Mouse (Mus musculus): ENCODE measurements around the gene Abhd13. TPM values are rescaled to one million over a fixed set of nuclear protein-coding genes. Genes with fewer than 3 reads are reported as not detected.

Abhd13 gene
- polyA plus RNA-seq, 1 experiment from 2014 or later, result 21.3 TPM

DNA sequence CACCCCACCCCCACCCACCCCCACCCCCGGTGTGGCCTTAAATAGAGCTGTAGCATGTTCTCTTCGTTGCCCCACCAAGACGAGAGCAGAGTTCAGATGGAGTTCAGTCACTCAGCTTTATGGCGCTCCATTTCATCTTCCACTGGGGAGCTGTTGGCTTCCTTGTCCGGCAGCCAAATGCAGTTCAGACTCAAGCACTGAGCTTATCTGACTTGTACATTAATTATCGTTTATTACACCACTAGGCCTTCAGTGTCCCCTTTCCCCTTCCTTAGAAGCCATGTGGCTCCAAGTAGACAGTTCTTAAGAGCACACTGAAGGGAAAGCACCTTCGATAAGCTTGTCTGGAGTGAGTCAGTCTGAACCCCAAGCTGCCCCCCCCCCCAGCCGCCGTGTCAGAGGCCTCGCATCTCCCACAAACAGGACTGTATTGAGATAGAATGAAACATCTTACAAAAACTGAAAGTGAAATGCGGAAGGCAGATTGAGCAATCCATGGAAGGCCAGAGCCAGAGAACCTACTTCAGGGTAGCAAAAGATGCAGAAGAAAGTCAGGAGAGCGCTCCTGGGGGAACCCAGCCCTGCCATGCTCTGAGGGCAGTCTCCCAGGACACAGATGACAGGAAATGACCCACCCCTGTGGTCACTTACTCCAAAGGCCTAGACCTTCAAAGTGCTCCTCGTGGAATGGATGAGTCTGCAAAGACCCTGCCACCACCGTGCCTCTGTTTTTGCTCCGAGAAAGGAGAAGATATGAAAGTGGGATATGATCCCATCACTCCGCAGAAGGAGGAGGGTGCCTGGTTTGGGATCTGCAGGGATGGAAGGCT is 28.9 kb downstream of the Abhd13 start, which contains the start of gene Tnfsf13b:
TSS of gene Tnfsf13b (plus strand) at position 312 of the 830 bp plus-strand sequence.
- Histone ChIP-seq H3K4me3 (ENCODE audit: low read depth, low read length) (peak within 1 kb of the TSS; percentile 30), H3K9ac (replicated peaks; ENCODE audit: low read depth, low read length) (0 out of 2 replicates have a peak within 1 kb of the TSS, but pooled peaks have one; percentile 28), H3K4me1 (ENCODE audit: control insufficient read depth, insufficient read depth, low read length) (no peaks in the 10 kb centered on the region), H3K4me2 (replicated peaks; ENCODE audit: low read depth, low read length) (peak within 1 kb of the TSS; percentile 73), H3K27me3 (ENCODE audit: control insufficient read depth, insufficient read depth, low read length) (no peaks in the 10 kb centered on the region), H3K36me3 (ENCODE audit: control insufficient read depth, insufficient read depth, low read length) (no peaks in the 10 kb centered on the region), H3K9me3 (ENCODE audit: control insufficient read depth, low read depth, low read length) (no peaks in the 10 kb centered on the region), H3K27ac (ENCODE audit: low read length) (no peak within 1 kb of the TSS)
- peak; percentile 46; the same call in 1 of the 2 replicates for ATAC-seq (ENCODE audit: insufficient number of reproducible peaks, insufficient read depth, low FRiP score, low read depth)
- 57% methylated on average over 16 of the region's 16 CpGs for WGBS

DNA sequence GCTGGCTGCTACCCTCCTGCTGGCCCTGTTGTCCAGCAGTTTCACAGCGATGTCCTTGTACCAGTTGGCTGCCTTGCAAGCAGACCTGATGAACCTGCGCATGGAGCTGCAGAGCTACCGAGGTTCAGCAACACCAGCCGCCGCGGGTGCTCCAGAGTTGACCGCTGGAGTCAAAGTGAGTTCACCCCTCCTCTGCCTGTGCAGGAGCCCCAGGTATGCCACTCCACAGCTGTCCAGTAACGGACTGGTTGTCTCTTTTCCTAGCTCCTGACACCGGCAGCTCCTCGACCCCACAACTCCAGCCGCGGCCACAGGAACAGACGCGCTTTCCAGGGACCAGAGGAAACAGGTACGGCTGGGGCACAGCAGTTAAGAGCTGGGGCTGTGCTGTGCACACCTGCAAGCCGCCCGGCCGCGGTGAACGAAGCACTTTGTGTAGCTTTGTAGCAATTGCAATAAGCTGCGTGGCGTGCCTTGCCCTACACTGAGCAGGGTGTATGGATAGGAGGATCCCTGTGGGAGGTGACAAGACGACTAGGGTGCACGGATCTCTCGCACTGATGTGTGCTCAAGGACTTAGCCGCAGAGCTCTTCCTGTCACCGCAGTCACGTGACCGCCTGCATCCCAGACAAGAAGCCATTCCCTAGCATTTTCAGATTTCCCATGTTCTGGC is 29.6 kb downstream of the Abhd13 start:
- H3K4me3 ChIP-seq (ENCODE audit: low read depth, low read length), result peak overlapping the region; percentile 30
- 5% methylated on average over 29 of the region's 29 CpGs for WGBS
- H3K27ac ChIP-seq (ENCODE audit: low read length), result no peak overlapping the region
- H3K4me2 ChIP-seq (replicated peaks; ENCODE audit: low read depth, low read length), result peak overlapping the region; percentile 73
- peak; percentile 53; the same call in 1 of the 2 replicates for ATAC-seq (ENCODE audit: insufficient number of reproducible peaks, insufficient read depth, low FRiP score, low read depth)
- no peaks in the 10 kb centered on the region for H3K36me3 ChIP-seq (ENCODE audit: control insufficient read depth, insufficient read depth, low read length)
- 0 out of 2 replicates have a peak overlapping the region, but pooled peaks have one; percentile 28 for H3K9ac ChIP-seq (replicated peaks; ENCODE audit: low read depth, low read length)
- H3K27me3 ChIP-seq (ENCODE audit: control insufficient read depth, insufficient read depth, low read length), result no peaks in the 10 kb centered on the region
- no peaks in the 10 kb centered on the region for H3K4me1 ChIP-seq (ENCODE audit: control insufficient read depth, insufficient read depth, low read length)
- H3K9me3 ChIP-seq (ENCODE audit: control insufficient read depth, low read depth, low read length), result no peaks in the 10 kb centered on the region

DNA sequence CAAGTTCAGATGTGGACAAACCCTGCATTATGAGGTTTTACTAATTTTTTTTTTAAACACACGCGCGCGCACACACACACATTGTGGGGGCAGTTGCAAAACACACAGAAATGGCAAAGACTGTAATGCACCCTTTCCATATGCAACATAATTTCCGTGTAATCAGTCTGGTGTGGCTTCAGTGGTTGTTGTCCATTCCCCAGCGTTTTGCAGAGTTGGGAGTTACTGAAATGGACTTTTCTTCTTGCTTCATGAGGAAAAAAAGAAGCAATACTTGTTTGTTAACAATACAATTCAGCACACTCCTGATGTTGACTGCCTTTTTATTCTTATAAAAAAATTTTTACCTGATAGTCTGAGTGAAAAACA is 30.1 kb downstream of the Abhd13 start:
- Histone ChIP-seq H3K27ac (ENCODE audit: low read length) (no peak overlapping the region), H3K4me2 (replicated peaks; ENCODE audit: low read depth, low read length) (peak overlapping the region; percentile 73), H3K9ac (replicated peaks; ENCODE audit: low read depth, low read length) (no peak overlapping the region), H3K9me3 (ENCODE audit: control insufficient read depth, low read depth, low read length) (no peaks in the 10 kb centered on the region), H3K27me3 (ENCODE audit: control insufficient read depth, insufficient read depth, low read length) (no peaks in the 10 kb centered on the region), H3K4me3 (ENCODE audit: low read depth, low read length) (peak overlapping the region; percentile 30; the same call in 1 of the 2 replicates), H3K4me1 (ENCODE audit: control insufficient read depth, insufficient read depth, low read length) (no peaks in the 10 kb centered on the region), H3K36me3 (ENCODE audit: control insufficient read depth, insufficient read depth, low read length) (no peaks in the 10 kb centered on the region)
- ATAC-seq (ENCODE audit: insufficient number of reproducible peaks, insufficient read depth, low FRiP score, low read depth), result no peak
- 40% methylated on average over 6 of the region's 6 CpGs for WGBS

DNA sequence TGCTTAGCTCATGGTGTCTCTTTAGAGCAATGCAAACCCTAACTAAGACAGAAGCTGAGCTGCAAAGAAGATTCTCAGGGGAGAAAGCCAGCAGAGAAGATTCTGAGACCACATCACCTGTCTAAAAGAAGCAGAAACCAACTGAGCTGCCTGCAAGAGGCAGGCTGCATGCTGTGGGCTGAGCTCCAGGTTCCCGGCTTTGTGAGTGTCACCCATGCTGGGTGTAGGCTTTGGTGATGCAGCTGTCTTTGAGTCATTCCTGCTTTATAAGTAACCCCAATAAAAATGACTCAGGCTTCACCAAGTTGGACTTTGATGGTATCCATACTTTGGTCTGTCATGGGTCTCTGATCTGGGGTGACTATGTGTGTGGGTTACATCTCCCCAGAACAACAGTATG is 38.7 kb downstream of the Abhd13 start:
- H3K9me3 ChIP-seq (ENCODE audit: control insufficient read depth, low read depth, low read length), result no peaks in the 10 kb centered on the region
- WGBS, result 86% methylated on average over 1 of the region's 1 CpGs
- H3K27me3 ChIP-seq (ENCODE audit: control insufficient read depth, insufficient read depth, low read length), result no peaks in the 10 kb centered on the region
- no peak overlapping the region for H3K4me3 ChIP-seq (ENCODE audit: low read depth, low read length)
- no peak overlapping the region for H3K9ac ChIP-seq (replicated peaks; ENCODE audit: low read depth, low read length)
- H3K36me3 ChIP-seq (ENCODE audit: control insufficient read depth, insufficient read depth, low read length), result no peaks in the 10 kb centered on the region
- H3K4me1 ChIP-seq (ENCODE audit: control insufficient read depth, insufficient read depth, low read length), result no peaks in the 10 kb centered on the region
- no peak for ATAC-seq (ENCODE audit: insufficient number of reproducible peaks, insufficient read depth, low FRiP score, low read depth)
- H3K27ac ChIP-seq (ENCODE audit: low read length), result no peak overlapping the region
- H3K4me2 ChIP-seq (replicated peaks; ENCODE audit: low read depth, low read length), result no peak overlapping the region

DNA sequence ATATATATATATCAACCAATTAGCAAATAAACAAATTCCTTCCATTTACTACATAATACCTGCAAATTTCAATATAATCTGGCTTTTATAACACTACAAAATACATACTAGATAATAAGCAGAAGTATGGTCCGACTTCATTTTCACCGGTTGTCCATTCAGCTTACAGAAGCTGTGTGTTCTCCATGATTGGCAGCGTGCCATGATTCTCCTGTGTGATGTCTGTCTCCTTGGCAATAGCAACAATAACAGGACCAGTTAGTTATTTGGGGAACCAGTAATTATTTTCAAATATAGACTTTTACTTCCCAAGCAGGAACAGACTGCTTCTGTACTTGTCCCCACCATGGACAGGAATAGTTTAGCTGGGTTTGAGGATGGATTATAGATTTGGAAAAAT is 39.7 kb downstream of the Abhd13 start:
- H3K27me3 ChIP-seq (ENCODE audit: control insufficient read depth, insufficient read depth, low read length), result no peaks in the 10 kb centered on the region
- H3K9me3 ChIP-seq (ENCODE audit: control insufficient read depth, low read depth, low read length), result no peaks in the 10 kb centered on the region
- H3K9ac ChIP-seq (replicated peaks; ENCODE audit: low read depth, low read length), result no peak overlapping the region
- no peak overlapping the region for H3K27ac ChIP-seq (ENCODE audit: low read length)
- no peak for ATAC-seq (ENCODE audit: insufficient number of reproducible peaks, insufficient read depth, low FRiP score, low read depth)
- H3K36me3 ChIP-seq (ENCODE audit: control insufficient read depth, insufficient read depth, low read length), result no peaks in the 10 kb centered on the region
- WGBS, result 77% methylated on average over 3 of the region's 3 CpGs
- no peaks in the 10 kb centered on the region for H3K4me1 ChIP-seq (ENCODE audit: control insufficient read depth, insufficient read depth, low read length)
- no peak overlapping the region for H3K4me3 ChIP-seq (ENCODE audit: low read depth, low read length)
- H3K4me2 ChIP-seq (replicated peaks; ENCODE audit: low read depth, low read length), result no peak overlapping the region

DNA sequence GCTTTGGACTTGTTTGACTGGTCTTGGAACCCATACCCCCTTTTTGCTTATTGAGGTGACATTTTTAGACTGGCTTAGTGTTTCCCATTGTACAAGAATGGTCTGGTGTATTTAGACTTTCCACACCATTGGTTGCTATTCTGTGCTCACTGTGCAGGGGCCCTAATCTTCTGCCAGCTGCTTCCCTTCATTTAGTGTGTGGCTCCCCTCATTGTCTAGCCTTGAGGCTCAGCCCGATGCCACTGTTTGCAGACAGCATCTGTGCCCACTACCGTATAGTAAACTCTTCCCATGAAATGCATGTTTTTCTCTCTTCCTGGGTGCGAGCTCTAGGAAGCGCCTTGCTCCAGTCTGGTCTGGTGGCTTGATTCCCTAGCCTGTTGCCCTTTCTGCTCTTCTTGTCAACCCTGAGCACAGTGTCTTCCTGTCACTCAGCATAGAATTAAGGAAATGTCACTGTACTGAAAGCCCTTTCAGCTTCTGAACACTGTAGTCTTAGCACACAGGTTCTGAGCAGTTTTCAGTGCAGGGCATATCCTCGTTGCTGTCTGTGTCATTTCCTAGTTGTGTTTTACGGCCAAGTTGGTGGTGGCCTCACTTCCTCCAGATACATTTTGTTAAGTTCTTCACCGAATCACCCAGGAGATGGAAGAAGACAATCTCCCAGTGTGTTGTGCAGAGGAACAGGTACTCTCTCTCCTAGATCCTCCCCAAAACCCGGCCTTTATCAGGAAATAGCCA is 53.0 kb downstream of the Abhd13 start:
- no peaks in the 10 kb centered on the region for H3K9me3 ChIP-seq (ENCODE audit: control insufficient read depth, low read depth, low read length)
- H3K4me2 ChIP-seq (replicated peaks; ENCODE audit: low read depth, low read length), result no peak overlapping the region
- no peaks in the 10 kb centered on the region for H3K27me3 ChIP-seq (ENCODE audit: control insufficient read depth, insufficient read depth, low read length)
- H3K4me3 ChIP-seq (ENCODE audit: low read depth, low read length), result no peak overlapping the region
- no peaks in the 10 kb centered on the region for H3K36me3 ChIP-seq (ENCODE audit: control insufficient read depth, insufficient read depth, low read length)
- ATAC-seq (ENCODE audit: insufficient number of reproducible peaks, insufficient read depth, low FRiP score, low read depth), result no peak
- H3K9ac ChIP-seq (replicated peaks; ENCODE audit: low read depth, low read length), result no peak overlapping the region
- H3K27ac ChIP-seq (ENCODE audit: low read length), result no peak overlapping the region
- 77% methylated on average over 8 of the region's 8 CpGs for WGBS
- H3K4me1 ChIP-seq (ENCODE audit: control insufficient read depth, insufficient read depth, low read length), result no peaks in the 10 kb centered on the region

DNA sequence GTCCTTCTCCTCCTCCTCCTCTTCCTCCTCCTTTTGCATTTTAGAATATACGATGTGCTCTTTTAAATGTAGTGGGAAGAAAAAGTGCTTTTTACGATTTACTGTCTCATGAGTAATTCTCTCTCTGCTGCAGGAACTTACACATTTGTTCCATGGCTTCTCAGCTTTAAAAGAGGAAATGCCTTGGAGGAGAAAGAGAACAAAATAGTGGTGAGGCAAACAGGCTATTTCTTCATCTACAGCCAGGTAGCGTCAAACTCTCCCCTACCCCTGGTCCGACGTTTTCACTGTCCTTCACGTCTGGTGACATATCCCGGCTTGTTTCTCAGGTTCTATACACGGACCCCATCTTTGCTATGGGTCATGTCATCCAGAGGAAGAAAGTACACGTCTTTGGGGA is 53.7 kb downstream of the Abhd13 start:
- Histone ChIP-seq H3K4me3 (ENCODE audit: low read depth, low read length) (no peak overlapping the region), H3K4me1 (ENCODE audit: control insufficient read depth, insufficient read depth, low read length) (no peaks in the 10 kb centered on the region), H3K9ac (replicated peaks; ENCODE audit: low read depth, low read length) (no peak overlapping the region), H3K36me3 (ENCODE audit: control insufficient read depth, insufficient read depth, low read length) (no peaks in the 10 kb centered on the region), H3K27me3 (ENCODE audit: control insufficient read depth, insufficient read depth, low read length) (no peaks in the 10 kb centered on the region), H3K9me3 (ENCODE audit: control insufficient read depth, low read depth, low read length) (no peaks in the 10 kb centered on the region), H3K4me2 (replicated peaks; ENCODE audit: low read depth, low read length) (no peak overlapping the region), H3K27ac (ENCODE audit: low read length) (no peak overlapping the region)
- WGBS, result 77% methylated on average over 9 of the region's 9 CpGs
- no peak for ATAC-seq (ENCODE audit: insufficient number of reproducible peaks, insufficient read depth, low FRiP score, low read depth)

DNA sequence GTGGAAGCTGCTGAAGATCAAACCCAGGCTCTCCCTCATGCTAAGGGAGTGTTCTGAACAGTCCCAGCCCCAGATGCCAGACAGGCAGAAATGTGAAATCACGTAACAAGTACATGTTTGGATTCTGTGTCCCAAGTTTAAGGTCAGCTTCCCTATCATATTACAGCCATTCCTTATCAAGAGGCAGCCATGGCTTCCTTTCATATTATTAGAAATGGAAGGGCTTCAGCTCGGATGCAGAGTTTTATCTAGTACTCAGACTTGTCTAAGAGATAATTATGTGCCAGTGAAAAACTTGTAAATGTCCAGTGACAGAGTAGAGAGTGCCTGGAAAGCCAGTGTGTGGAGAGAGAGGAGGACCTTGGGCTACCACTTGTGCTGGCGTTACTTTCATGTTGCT is 63.4 kb downstream of the Abhd13 start:
- WGBS, result 54% methylated on average over 3 of the region's 3 CpGs
- H3K4me3 ChIP-seq (ENCODE audit: low read depth, low read length), result no peak overlapping the region
- H3K36me3 ChIP-seq (ENCODE audit: control insufficient read depth, insufficient read depth, low read length), result no peaks in the 10 kb centered on the region
- no peak overlapping the region for H3K27ac ChIP-seq (ENCODE audit: low read length)
- H3K9me3 ChIP-seq (ENCODE audit: control insufficient read depth, low read depth, low read length), result no peaks in the 10 kb centered on the region
- H3K4me2 ChIP-seq (replicated peaks; ENCODE audit: low read depth, low read length), result no peak overlapping the region
- ATAC-seq (ENCODE audit: insufficient number of reproducible peaks, insufficient read depth, low FRiP score, low read depth), result no peak
- no peaks in the 10 kb centered on the region for H3K27me3 ChIP-seq (ENCODE audit: control insufficient read depth, insufficient read depth, low read length)
- no peaks in the 10 kb centered on the region for H3K4me1 ChIP-seq (ENCODE audit: control insufficient read depth, insufficient read depth, low read length)
- no peak overlapping the region for H3K9ac ChIP-seq (replicated peaks; ENCODE audit: low read depth, low read length)
